Mouse (Mus musculus) adrenal gland, postnatal 36 days (tissue): ENCODE measurements around the gene Lhx5. TPM values are rescaled to one million over a fixed set of nuclear protein-coding genes. Genes with fewer than 3 reads are reported as not detected.
A peak's percentile ranks its signal among the peaks of the same experiment; 100 is the strongest.

ENCODE experiments used
- DNase-seq, 2 experiments: peaks; one replicate each; pipeline ENCODE4 v3.0.0; 2021; ENCODE audit warnings: mixed read lengths in 1 of 2
- total RNA-seq, 2 experiments: library from RNA; stranded (reverse); gene quantifications; 2 replicates each; pipeline ENCODE4 v1.2.3; 2021

The Lhx5 gene
- total RNA-seq, 2 experiments from 2014 or later: not detected

DNA sequence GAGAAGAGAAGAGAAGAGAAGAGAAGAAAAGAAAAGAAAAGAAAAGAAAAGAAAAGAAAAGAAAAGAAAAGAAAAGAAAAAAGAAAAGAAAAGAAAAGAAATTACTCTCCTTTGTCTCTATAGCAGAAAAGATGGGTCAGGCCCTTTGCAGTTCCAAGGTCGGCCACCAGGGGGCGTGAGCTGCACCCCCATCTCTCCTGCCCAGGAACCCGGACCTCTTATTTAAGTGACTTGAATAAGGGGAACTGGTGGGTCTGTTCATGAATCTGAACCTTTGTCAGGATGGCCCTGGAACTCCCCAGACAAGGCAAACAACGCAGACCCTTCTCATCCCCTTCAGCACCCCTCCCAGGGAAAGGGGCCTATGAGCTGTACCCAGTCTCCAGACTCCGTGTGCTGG, 33.6 kb downstream of the Lhx5 start:
- DNase-seq: peak in 1 of 2 experiments; percentile 64

DNA sequence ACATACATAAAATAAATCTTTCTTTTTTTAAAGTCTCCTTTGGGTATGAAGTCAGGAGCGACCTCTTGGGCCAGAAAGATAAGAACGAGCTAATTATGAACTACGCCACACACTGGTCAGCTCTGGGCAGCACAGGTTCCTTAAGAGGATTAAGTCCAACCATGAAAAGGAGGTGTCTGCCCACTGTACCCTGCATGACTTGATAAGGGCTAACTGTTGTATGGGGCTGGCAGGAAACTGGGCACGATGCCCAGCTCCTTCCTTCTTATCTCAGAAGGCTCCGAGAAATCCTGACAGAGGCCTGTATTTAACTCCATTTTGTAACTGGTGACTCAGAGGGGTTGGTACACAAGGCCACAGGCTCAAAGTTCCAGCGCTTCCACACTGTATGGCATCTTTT, 34.4 kb downstream of the Lhx5 start:
- DNase-seq: peak; percentile 89 to 90

DNA sequence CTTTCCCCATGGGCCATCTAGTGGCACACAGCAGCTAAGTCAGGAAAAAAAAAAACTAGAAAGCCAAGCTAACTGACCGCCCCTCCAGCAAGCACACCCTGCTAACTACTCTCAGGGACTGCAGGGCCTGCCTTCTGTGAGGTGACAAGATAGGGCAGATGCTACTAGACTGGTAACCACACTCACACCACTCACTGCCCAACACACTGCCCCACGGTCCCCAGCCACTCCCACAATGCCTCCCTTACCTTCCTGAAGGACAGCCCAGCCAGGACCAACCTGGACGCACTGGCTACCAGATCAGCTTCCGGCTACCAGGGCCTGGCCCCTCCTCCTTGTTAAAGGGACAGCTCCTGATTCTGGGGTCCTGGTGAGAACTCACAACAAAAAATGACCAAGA, 35.5 kb downstream of the Lhx5 start:
- DNase-seq: peak; percentile 68 to 79

DNA sequence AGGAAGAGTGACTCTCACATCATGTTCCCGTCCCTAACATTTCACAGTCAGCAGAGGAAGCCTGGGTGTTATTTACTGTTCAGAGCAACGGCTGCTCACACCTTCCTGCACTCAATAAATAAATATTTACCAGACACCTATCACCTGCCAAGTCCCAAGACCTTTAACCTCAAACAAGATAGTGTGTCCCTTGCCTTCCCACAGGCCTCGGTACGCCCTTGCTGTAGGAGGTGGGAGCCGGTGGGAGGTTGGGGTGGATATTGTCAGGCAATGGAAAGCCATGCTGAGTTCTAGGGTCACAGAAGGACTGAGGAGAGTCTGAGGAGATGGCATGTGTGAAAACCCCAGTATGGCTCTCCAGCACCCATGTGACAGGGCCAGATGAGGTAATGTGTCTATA, 36.8 kb downstream of the Lhx5 start:
- no peak for DNase-seq

DNA sequence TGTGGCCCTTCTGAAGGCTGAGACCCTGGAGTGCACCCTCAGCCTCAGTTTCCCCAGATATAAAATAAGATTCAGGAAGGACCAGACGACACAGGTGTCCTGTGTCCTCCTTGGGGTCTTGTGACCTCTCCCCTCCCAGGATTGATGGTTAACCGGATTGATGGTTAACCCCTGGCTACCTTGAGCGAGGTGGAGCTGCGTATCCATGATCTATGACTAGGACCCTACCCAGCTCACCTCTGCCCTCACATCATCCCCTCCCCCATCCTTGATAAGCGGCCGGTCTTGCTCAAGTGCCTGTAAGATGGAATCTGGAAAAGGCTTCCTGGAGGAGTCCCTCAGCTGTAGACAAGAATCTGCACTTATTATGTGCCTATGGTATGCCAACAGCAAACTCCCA, 37.3 kb downstream of the Lhx5 start:
- DNase-seq: no peak

DNA sequence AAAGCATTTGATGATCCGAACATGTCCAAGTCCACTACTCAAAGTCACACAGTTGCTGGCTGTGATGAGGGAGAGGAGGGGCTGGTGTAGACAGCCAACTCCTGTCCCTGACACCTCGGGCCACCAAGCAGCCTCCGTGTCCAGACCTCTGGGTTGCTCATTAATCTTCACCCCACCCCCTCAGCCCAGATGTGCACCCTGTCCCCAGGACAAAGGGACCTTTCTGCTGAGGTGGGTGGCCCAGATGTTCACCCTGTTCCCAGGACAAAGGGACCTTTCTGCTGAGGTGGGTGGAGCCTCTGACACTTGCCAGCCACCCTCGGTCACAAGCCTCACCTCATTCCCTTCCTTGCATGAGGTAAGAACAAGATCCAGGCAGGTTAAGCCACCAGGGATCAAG, 40.0 kb downstream of the Lhx5 start:
- DNase-seq: no peak

DNA sequence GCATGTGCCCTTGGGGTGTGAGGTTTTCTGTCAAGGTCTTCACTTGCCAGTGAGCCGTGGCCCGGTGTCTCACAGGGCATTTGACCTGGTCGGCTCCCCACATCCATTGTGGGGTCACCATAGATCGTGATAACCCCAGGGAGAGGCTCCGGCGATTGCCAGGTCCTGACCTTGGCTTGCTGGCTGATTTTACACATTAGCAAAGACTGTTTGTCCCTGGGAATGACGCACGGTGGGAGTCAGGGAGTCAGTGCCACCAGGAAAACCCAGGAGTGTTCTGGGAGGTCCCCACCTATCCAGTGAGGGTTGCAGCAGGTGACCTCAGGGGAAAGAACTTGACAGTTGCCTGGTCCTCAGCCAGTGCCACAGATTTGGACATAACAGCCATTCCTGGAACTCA, 41.3 kb downstream of the Lhx5 start, which contains the start of gene Sdsl:
TSS of gene Sdsl (minus strand) at position 41 of the 400 bp plus-strand sequence.
- peak; percentile 32 to 33 for DNase-seq

DNA sequence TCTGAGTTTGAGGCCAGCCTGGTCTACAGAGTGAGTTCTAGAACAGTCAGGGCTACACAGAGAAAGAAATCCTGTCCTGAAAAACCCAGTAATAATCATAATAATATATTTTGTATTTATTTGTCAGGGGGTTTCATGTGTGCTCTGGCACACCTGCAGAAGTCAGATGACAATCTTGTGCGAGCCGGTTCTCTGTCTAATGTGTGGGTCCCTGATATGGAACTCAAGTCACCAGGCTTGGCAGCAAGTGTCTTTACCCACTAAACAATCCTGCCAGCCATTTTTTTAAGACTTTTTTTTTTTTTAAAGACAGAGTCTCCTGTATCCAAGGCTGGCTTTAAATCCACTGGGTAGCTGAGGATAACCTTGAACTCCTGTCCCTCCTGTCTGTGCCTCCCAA, 41.9 kb downstream of the Lhx5 start:
- DNase-seq: no peak

DNA sequence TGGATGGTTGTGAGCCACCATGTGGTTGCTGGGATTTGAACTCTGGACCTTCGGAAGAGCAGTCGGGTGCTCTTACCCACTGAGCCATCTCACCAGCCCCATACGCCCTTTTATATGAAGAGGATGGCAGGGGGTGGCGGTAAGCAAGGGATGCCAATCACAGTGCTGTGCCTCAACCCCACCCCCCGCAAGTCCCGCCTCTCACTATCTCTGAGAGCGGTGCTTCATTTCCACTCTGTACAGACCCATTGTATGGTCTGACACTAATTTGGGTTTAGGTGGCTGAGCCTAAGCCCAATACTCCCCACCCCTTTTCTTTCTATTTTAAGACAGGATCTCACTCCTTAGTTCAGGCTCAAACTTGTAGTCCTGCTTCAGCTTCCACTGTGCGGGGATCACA, 44.4 kb downstream of the Lhx5 start:
- no peak for DNase-seq

DNA sequence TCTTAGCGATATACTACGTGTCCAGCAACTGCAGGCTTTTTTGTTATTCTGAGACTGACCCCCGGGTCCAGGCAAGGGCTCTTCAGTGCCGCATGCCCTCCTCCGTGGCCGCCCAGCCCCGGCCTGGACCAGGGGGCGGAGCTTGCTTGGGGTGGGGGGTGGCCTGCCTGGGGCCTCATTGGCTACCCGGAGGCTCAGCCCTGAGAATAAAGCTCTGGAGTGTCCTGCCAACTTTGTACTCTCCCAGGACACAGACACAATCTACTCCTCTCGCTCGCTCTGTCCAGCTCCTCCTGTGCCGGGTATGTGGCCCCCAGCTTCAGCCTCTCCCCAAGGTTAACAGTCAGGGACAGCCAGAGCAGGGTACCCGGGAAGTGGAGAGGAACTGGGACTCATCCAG, 44.8 kb downstream of the Lhx5 start, which contains the start of gene Sds:
TSS of gene Sds (plus strand) at position 231 of the 400 bp plus-strand sequence.
- peak in 1 of 2 experiments; percentile 33 for DNase-seq

DNA sequence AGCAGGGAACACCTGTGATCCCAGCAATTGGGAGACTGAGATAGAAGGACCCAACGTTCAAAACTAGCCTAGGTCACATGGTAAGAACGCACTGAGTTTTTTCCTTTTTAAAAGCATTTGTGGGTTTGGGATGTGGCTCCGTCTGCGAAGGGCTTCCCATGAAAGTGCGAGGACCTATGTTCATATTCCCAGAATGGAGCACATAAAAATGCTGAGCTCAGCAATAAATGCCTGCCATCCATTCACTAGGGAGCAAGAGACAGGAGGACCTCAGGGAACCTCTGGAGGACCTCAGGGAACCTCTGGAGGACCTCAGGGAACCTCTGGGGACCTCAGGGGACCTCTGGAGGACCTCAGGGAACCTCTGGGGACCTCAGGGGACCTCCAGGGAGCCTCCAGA, 46.5 kb downstream of the Lhx5 start:
- DNase-seq: no peak

DNA sequence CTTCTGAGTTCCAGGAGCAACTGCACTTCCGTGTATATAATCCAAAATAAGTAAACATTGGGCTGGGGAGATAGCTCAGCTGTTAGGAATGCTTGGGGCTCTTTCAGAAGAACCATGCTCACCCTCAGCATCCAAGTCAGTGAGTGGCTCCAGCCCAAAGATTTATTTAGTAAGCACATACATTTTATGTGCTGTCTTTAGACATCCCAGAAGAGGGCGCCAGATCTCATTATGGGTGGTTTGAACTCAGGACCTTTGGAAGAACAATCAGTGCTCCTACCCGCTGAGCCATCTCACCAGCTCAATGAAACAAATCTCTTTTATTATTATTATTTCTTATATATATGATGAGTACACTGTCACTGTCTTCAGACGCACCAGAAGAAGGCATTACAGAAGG, 48.0 kb downstream of the Lhx5 start:
- no peak for DNase-seq

DNA sequence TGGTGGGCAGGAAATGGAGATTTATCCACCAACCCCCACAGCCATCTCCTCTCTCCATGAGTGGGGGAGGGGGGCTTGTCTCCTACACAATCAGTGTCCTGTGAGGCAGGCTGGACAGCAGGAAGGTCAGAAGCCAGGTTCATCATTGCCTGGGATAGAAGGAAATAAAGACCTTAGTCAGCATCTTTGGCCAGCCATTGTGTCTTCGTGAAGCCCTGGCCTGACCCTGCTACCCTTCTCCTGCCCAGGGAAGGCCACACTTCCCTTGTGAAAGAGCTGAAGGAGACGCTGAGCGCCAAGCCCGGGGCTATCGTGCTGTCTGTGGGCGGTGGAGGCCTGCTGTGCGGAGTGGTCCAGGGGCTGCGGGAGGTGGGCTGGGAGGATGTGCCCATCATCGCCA, 49.7 kb downstream of the Lhx5 start:
- no peak for DNase-seq

DNA sequence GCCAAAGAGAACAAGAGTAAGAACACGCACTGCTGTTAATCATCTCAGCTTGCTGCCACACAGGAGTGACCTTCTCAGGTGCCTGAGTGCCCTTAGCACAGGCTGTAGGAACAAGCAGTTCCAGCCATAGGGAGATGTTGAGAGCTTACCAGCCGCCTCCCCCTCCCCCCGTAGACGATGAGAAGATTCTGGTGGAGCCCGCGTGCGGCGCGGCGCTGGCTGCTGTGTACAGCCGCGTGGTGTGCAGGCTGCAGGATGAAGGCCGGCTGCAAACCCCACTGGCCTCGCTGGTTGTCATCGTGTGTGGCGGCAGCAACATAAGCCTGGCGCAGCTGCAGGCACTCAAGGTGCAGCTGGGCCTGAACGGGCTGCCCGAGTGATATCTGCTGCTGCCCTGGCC, 51.9 kb downstream of the Lhx5 start:
- DNase-seq: peak in 1 of 2 experiments; percentile 52

DNA sequence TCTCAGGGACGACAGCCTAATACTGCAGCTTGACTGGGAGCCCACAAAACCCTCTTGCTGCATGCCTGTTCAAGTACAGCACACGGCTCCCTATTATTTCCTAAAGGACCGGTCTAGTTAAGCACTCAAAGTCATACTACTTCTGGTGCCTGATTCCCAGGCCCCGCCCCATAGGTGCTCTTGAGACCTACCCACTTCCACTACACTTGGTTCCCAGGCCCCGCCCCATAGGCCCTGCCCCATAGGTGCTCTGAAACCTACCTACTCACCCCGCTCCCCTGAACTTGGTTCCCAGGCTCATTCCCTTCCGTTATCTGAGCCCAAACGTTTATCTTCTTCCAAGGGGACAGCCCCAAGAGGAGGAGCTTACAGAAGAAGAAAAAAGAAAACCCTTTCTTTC, 56.3 kb downstream of the Lhx5 start:
- DNase-seq: no peak

DNA sequence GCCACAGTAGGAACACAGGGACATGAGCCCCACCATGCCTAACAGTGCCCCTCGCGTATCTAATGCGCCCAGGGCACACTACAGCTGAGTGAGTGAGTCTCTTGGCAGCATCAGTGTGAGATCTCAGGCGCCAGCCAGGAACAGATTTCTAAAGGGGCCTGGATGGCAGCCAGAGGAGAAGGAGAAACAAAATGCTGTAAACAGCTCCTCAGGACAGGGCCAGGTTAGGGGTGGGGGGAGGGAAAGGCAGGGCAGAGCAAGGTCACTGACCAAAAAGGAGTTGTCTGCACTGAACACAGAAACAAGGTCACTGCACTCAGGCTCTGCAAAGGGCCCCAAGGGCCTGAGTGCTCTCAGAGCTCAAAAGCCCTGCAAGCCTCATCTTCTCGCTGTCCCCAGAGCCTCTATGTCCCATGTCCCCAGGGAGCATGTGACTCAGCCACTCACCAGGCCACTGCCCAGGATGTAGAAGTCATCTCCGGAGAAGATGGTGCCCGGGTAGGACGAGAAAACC, 59.2 kb downstream of the Lhx5 start:
- peak; percentile 57 to 72 for DNase-seq

Other genes with a start within 250 kb of the Lhx5 start
- gene Sdsl, start 41.1 kb downstream of the Lhx5 start, total RNA-seq: 10 to 100 TPM; 82.6 to 82.9 TPM
- gene Sds, start 44.8 kb downstream of the Lhx5 start, total RNA-seq: 1 to 10 TPM in 1 of 2 experiments, not detected in 1; 1.3 TPM
- gene Plbd2, start 71.9 kb downstream of the Lhx5 start, total RNA-seq: 10 to 100 TPM; 86.9 to 87.9 TPM
- gene Slc8b1, start 79.5 kb downstream of the Lhx5 start, total RNA-seq: 10 to 100 TPM; 29.0 to 45.6 TPM
- gene Tpcn1, start 157.0 kb downstream of the Lhx5 start, total RNA-seq: 10 to 100 TPM; 34.1 to 36.9 TPM
- under 1 TPM; 0.36 to 0.40 TPM for gene Iqcd, start 157.3 kb downstream of the Lhx5 start, total RNA-seq
- 10 to 100 TPM; 15.6 to 15.9 TPM for gene Rita1, start 180.9 kb downstream of the Lhx5 start, total RNA-seq
- 10 to 100 TPM; 50.4 to 51.1 TPM for gene Ddx54, start 181.0 kb downstream of the Lhx5 start, total RNA-seq
- 1 to 10 TPM in 1 of 2 experiments, not detected in 1; 2.0 TPM for gene Cfap73, start 202.5 kb downstream of the Lhx5 start, total RNA-seq
- 10 to 100 TPM; 10.9 to 14.0 TPM for gene Rasal1, start 217.1 kb downstream of the Lhx5 start, total RNA-seq